7 mouse cellular contexts compared by ENCODE assay signal in the genomic region with DNA sequence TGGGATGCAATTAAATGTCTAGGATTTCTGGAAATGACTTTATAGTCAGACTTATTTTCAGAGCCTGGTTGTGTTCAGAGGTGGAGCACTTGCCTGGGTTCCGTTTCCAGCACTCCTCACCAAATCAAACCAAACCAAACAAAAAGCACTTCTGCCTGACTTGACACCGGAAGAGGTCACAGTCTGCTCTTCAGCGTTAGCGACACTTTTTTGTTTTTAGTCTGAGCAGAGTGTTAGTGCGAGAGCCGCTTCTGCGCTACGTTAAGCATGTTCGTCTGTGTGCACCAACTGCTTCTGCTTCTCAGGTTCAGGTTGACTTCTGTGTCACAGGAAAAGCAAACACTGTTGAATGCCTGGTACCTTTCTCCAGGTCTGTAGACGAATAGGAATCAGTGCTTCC. TPM values are rescaled to one million over a fixed set of nuclear protein-coding genes. Genes with fewer than 3 reads are reported as not detected.
A peak's percentile ranks its signal among the peaks of the same experiment; 100 is the strongest.
DNase-seq lines count a peak whose midpoint lies in the region; ATAC-seq and TF ChIP-seq lines count a peak whose summit lies in the region.

No protein-coding gene starts in this region.

- peak overlapping the region; percentile 32 for H3K4me2 ChIP-seq in lung, embryonic 14.5 days
- no peak overlapping the region for H3K4me2 ChIP-seq in embryonic facial prominence, embryonic 13.5 days
- H3K4me2 ChIP-seq in liver, embryonic 12.5 days: peak overlapping the region; percentile 68

- peak overlapping the region; percentile 72 for H3K27ac ChIP-seq in lung, embryonic 14.5 days (ENCODE audit: low read depth)
- peak overlapping the region; percentile 48; the same call in 1 of the 2 replicates for H3K27ac ChIP-seq in embryonic facial prominence, embryonic 13.5 days
- H3K27ac ChIP-seq in liver, embryonic 12.5 days: peak overlapping the region; percentile 87
- H3K27ac ChIP-seq in thymus, adult 2 months (ENCODE audit: control insufficient read depth, insufficient read depth, low read length): peak overlapping the region; percentile 87

- ATAC-seq in lung, embryonic 14.5 days (ENCODE audit: insufficient read depth): no peak
- no peak for ATAC-seq in embryonic facial prominence, embryonic 13.5 days (ENCODE audit: insufficient number of reproducible peaks, insufficient read depth, low FRiP score, low TSS enrichment, low read depth)
- no peak for ATAC-seq in liver, embryonic 12.5 days

- peaks cover 52% of the 10 kb centered on the region for H3K4me1 ChIP-seq in lung, embryonic 14.5 days (ENCODE audit: insufficient read depth)
- H3K4me1 ChIP-seq in embryonic facial prominence, embryonic 13.5 days: peaks cover 44% of the 10 kb centered on the region
- H3K4me1 ChIP-seq in liver, embryonic 12.5 days: peaks cover 93% of the 10 kb centered on the region
- peaks cover 32% of the 10 kb centered on the region for H3K4me1 ChIP-seq in thymus, adult 2 months (replicated peaks; ENCODE audit: control insufficient read depth, insufficient read depth, low read length)

- H3K9ac ChIP-seq in lung, embryonic 14.5 days: no peak overlapping the region; the same call in 1 of the 2 replicates
- no peak overlapping the region for H3K9ac ChIP-seq in embryonic facial prominence, embryonic 13.5 days
- H3K9ac ChIP-seq in liver, embryonic 12.5 days: peak overlapping the region; percentile 29; the same call in 1 of the 2 replicates

- WGBS in lung, embryonic 14.5 days: 10% methylated on average over 10 of the region's 10 CpGs
- WGBS in embryonic facial prominence, embryonic 13.5 days: 66% methylated on average over 10 of the region's 10 CpGs
- WGBS in liver, embryonic 12.5 days (ENCODE audit: insufficient replicate concordance): 26% methylated on average over 10 of the region's 10 CpGs
- WGBS in thymus, adult 2 months: 16% methylated on average over 10 of the region's 10 CpGs

- H3K27me3 ChIP-seq in lung, embryonic 14.5 days (ENCODE audit: insufficient read depth, low read length): no peaks in the 10 kb centered on the region
- H3K27me3 ChIP-seq in embryonic facial prominence, embryonic 13.5 days: no peaks in the 10 kb centered on the region
- peaks cover 12% of the 10 kb centered on the region; the same call in 1 of the 2 replicates for H3K27me3 ChIP-seq in liver, embryonic 12.5 days (replicated peaks)
- H3K27me3 ChIP-seq in thymus, adult 2 months (ENCODE audit: control insufficient read depth, insufficient read depth, low read length): no peaks in the 10 kb centered on the region

- H3K9me3 ChIP-seq in lung, embryonic 14.5 days (ENCODE audit: low read depth, low read length): no peaks in the 10 kb centered on the region
- H3K9me3 ChIP-seq in embryonic facial prominence, embryonic 13.5 days: no peaks in the 10 kb centered on the region
- no peaks in the 10 kb centered on the region for H3K9me3 ChIP-seq in liver, embryonic 12.5 days (replicated peaks)

- H3K4me3 ChIP-seq in lung, embryonic 14.5 days (ENCODE audit: low read depth, low read length): no peak overlapping the region
- no peak overlapping the region for H3K4me3 ChIP-seq in embryonic facial prominence, embryonic 13.5 days
- H3K4me3 ChIP-seq in liver, embryonic 12.5 days: no peak overlapping the region
- no peak overlapping the region for H3K4me3 ChIP-seq in thymus, adult 2 months (ENCODE audit: control insufficient read depth, insufficient read depth, low read length)

- TF ChIP-seq CTCF in lung, embryonic 14.5 days (IDR thresholded peaks at IDR 0.05; ENCODE audit: low read depth): no peak
- TF ChIP-seq CTCF in thymus, adult 2 months (IDR thresholded peaks at IDR 0.05; ENCODE audit: borderline replicate concordance, control insufficient read depth, extremely low read depth, insufficient read depth, low read length, poor library complexity): no peak

- peak; percentile 57 for DNase-seq in lung, embryonic 14.5 days
- no peak for DNase-seq in lung, postnatal 14 days
- peak; percentile 44 for DNase-seq in thymus, adult 2 months
- no peak for DNase-seq in cerebellum, adult 9-11 months
- no peak for DNase-seq in right cerebral cortex, postnatal 25 days

- no peaks in the 10 kb centered on the region for H3K36me3 ChIP-seq in lung, embryonic 14.5 days (ENCODE audit: insufficient read depth)
- no peaks in the 10 kb centered on the region for H3K36me3 ChIP-seq in embryonic facial prominence, embryonic 13.5 days
- H3K36me3 ChIP-seq in liver, embryonic 12.5 days: 0 out of 2 replicates have a peak, but pooled peaks cover 4% of the 10 kb centered on the region
- H3K36me3 ChIP-seq in thymus, adult 2 months (ENCODE audit: control insufficient read depth, insufficient read depth, low read length): no peaks in the 10 kb centered on the region

- TF ChIP-seq POLR2A in thymus, adult 2 months (IDR thresholded peaks at IDR 0.05; ENCODE audit: control insufficient read depth, extremely low read depth, insufficient read depth, low read length, poor library complexity): no peak

RNA-seq across cellular contexts. Expression of a gene that starts 44.0 kb away (rescaled TPM):
- polyA plus RNA-seq in lung, embryonic 14.5 days (2014; fragmentation: Nextera tagmentation; extraction: Ambion mirVana): 119 and 123 TPM in 2 replicates
- 73.8 and 78.4 TPM in 2 replicates for polyA plus RNA-seq in embryonic facial prominence, embryonic 13.5 days (2015; fragmentation: Nextera tagmentation; extraction: Ambion mirVana)
- polyA plus RNA-seq in liver, embryonic 12.5 days (2016; fragmentation: Nextera tagmentation; extraction: Ambion mirVana): 42.1 and 42.2 TPM in 2 replicates
- polyA plus RNA-seq in thymus, adult 2 months (2012; rRNA removed): 23.1 and 24.0 TPM in 2 replicates

Comparison
In these comparisons a context has a peak if more than half of its experiments do, and no peak if none do; other contexts are left out.
1. DNase-seq: peak in lung, embryonic 14.5 days (single experiment) and thymus, adult 2 months (single experiment); none in lung, postnatal 14 days (single experiment), cerebellum, adult 9-11 months (single experiment) and right cerebral cortex, postnatal 25 days (single experiment).
2. Peak in every context shown above with its lines, with median percentiles within 50 percentile points of each other: H3K27ac ChIP-seq.